Mouse (Mus musculus) frontal cortex, postnatal 25 days (tissue): ENCODE results near the gene Apol8.
"Not testable (repeated sequence)": the region's sequence is repeated elsewhere in the genome, so short reads cannot be mapped to it uniquely, and the experiment has no call there.

Experiments
- DNase-seq, 2 experiments: peaks; one replicate each; pipeline ENCODE4 v3.0.0; 2022; ENCODE audit warnings: low spot score in 2 of 2

The Apol8 gene

GRCm38 (mm10) chr15:77750461-77750860, 6.3 kb downstream of the Apol8 start:
- no peak for DNase-seq

GRCm38 (mm10) chr15:77749717-77750116, 7.1 kb downstream of the Apol8 start:
- no peak for DNase-seq

GRCm38 (mm10) chr15:77748414-77748813, 8.4 kb downstream of the Apol8 start:
- DNase-seq, result no peak

- DNase-seq, result no peak
Measured at GRCm38 (mm10) chr15:77746326-77746725, 10.5 kb downstream of the Apol8 start.

- DNase-seq, result no peak
Measured at GRCm38 (mm10) chr15:77745081-77745480, 11.7 kb downstream of the Apol8 start.

DNA sequence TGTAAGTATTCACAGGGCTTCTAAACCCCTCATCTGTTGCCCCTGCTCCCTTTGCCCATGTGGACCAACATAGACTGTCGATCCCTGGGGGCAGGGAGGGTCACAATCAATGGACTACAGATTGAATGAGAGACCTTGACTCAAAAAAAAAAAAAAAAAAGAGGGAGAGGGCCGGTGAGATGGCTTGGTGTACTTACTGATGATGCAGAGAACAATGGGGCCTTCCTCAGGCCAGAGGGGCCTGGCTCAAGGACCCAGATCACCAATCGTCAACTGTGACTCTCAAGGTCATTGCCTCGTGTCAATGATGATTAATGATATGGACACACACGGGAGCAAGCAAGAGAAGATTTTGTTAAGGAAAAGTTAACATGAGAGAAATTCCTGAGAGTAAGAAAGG, 12.2 kb downstream of the Apol8 start:
- no peak for DNase-seq

GRCm38 (mm10) chr15:77741556-77741955, 15.2 kb downstream of the Apol8 start:
- DNase-seq, result not testable (repeated sequence)

DNA sequence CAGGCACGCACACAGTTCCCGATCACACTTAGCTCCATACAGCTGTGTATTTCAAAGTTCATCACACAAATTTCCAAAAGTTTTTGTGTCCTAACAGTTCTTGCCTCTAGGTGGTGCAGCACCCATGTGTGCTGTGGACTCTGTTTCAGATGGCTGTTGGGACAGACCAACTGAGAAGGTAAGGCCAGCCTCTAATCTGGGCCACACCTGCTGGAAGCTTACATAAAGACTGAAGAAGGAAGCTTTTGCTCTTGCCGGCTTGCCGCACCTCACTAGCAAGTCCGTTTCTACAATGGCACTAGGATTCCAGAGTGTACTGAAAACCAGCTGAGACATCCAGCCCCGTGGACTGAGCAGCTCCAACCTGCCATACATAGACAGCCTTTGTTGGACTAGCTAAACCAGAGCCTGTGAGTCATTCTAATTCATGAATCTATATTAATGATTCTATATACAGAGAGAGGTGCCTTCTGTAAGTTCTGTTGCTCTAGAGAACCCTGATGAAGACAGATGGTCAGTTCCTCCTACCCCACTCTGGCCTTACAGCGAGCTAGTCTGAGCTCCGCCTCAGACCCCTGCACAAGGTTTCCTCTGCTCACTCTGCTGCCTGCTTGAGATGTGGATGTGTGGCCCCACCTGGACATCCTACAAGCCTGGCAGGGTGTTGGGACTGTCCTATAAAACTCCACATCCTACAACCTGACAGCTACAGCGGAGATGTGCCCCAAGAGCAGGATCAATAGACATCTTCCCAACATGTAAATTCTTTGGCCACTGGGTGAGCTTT, 16.1 kb downstream of the Apol8 start:
- DNase-seq, result no peak

- DNase-seq, result not testable (repeated sequence)
Measured at GRCm38 (mm10) chr15:77733903-77734302, 22.9 kb downstream of the Apol8 start.

GRCm38 (mm10) chr15:77733380-77733779, 23.4 kb downstream of the Apol8 start:
- not testable (repeated sequence) for DNase-seq

DNA sequence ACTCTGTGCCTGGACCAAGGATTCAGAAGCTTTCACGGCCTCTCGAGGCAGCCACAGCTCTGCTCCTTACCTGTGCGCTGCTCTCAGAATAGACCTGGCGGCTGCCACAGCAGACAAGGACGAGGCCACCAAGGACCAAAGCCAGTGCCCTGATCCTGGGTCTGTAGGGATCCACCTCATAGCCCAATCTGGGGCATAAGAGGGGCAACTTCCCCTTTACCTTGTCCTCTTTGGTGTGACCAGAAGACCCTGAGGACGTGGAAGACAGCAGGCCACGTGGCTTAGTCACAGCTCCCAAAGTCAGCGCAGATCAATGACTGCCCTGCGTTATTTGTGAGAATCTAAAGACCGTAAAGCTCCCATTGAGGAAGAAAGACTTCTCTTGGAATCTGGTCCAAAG, 24.0 kb downstream of the Apol8 start:
- DNase-seq, result not testable (repeated sequence)

DNA sequence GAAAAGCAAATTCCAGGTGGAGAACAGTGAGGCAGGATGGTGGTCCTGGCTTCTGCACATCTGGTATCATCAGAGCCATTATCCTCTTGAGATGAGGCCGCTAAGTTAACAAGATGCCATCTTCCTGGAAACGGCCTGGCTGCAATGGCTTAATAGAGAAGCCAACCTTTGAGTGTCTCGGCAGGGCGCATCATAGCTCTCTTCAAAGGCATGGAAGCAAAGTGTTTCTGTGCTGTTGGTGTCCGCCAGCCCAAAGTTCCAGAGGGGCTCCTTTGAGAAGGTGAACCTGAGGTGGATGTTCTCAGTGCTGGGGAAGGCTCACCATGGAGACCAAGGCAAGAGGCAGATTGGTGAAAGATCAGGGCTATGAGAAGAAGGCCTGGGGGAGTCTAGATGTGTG, 25.2 kb downstream of the Apol8 start:
- no peak for DNase-seq

DNA sequence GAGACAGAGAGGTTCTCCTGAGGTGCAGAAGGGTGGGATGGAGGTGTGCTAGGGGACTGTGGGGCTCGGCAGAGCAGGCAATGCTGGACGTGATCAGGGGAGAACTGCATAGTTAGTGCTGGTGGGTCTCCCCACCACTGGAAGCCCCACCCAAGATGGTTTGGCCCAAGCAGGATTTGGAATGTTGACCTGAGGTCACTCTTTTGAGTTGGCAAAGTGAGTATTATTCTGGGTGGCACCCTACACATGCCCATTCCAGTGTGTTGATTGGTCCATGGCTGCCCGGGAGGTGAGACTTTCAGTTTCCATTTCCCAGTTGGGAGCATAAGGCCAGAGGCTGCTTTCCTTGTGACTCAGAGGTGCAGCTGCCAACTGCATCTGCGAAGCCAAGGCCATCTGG, 28.1 kb downstream of the Apol8 start, which contains the start of gene Apol9b:
Gene Apol9b, plus strand, starts transcription at position 301 of the 400 bp plus-strand sequence.
- not testable (repeated sequence) for DNase-seq

- DNase-seq, result not testable (repeated sequence)
Measured at GRCm38 (mm10) chr15:77727745-77728144, 29.1 kb downstream of the Apol8 start.

GRCm38 (mm10) chr15:77727139-77727538, 29.7 kb downstream of the Apol8 start:
- not testable (repeated sequence) for DNase-seq

DNA sequence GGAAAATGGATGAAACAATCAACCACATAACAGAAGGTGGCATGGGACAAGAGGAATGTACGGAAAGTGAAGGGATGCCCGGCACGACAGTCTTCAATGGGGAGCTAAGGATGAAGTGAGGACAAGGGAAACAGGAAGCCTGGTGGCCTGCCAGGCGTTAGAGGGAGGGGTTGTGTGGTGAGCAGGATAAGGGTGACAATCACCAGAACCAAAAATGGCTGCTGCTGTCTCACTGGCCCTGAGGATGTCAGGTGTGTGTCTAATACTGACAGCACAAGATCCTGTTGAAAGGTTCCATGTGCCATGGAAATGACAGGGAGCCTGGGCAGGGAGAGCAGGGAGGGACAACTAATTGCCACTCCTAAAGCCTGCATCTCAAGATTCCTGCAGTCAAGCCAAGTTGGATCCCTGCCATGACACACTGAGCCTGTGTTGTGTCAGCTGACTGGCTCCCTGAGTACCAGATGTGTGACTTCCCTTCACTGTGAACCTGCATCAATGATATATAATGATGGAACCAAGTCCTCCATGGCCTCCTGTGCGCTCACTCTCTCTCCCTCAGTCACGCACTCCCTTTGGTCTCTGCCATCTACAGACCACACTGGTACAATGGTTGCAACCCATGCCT, 31.3 kb downstream of the Apol8 start:
- not testable (repeated sequence) for DNase-seq

DNA sequence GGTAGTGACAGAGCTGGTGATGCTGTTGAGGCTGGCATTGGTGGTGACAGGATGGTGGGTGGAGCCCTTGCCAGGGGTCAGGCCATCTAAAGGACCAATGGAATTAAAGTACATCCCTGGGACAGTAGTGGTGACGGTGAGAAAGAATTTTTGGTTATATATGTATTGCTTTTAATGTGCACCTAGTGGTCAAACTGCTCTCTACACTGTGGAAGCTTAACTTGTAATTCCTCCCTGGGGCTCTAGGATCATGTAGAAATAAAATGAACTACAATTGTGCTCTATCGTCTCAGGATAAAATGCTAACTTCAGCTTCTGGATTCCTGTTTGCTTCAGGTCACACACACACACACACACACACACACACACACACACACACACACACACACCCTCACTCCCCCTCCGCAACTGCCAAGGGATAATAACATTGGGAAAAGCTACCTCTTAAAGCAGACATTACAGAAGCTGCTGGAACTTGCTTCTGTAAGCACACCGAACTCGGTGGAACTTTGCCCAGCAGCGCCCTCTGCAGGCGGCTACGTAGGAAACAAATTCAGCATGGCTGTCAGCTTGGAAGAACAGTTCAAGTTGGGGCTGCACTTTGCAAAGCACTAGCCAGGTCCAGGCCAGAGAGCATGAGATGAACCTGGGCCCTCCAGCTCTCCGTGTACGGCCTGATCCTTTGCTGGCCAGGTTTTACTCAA, 32.4 kb downstream of the Apol8 start:
- not testable (repeated sequence) for DNase-seq

- not testable (repeated sequence) for DNase-seq
Measured at GRCm38 (mm10) chr15:77721509-77721908, 35.3 kb downstream of the Apol8 start.

- not testable (repeated sequence) for DNase-seq
Measured at GRCm38 (mm10) chr15:77718240-77718639, 38.6 kb downstream of the Apol8 start.

DNA sequence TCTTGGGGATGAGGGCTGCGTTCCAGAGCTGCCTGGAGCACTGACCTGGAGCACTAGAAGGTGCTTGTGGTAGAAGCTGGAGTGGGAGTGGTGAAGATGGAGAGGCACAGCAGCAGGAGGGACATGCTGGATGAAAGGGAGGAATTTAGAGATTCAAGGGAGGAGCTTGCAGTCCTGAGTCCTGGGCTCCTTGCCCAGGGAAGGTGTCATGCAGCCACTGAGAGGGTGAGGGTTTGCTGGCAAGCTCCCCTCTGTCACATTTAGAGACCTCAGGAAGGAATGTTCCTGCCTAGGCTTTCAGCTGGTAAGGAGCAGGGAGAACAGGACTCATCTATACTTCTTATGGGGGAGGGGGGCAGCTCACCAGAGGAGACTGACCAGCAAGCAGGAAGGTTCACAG, 47.9 kb downstream of the Apol8 start:
- DNase-seq, result not testable (repeated sequence)

DNA sequence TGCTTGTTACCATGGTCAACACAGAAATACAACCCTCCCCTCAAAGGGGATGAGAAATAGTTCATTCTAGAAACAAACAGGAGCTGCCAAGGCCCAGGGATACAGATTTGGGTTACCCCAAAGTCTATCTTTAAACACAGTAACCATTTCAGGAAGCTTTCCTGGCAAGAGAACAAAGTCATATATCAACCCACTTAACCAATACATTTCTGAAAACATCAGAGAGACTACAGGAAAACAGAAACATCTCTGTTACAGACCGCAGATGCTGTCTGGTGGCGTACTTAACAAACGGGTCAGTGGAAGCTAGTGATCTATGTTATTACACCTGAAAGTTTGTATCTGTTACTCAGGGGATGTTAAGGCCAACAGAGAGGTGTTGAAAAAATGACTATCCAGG, 51.5 kb downstream of the Apol8 start:
- not testable (repeated sequence) for DNase-seq

GRCm38 (mm10) chr15:77698656-77699055, 58.1 kb downstream of the Apol8 start, which contains the start of gene Apol7e:
Gene Apol7e, plus strand, starts transcription at chr15:77698857.
- not testable (repeated sequence) for DNase-seq
